25 mouse cellular contexts compared by ENCODE assay signal in genomic region chr8:94444480-94444879, GRCm38 (mm10). TPM values are rescaled to one million over a fixed set of nuclear protein-coding genes. Genes with fewer than 3 reads are reported as not detected.
DNase-seq lines count a peak whose midpoint lies in the region; ATAC-seq lines count a peak whose summit lies in the region.
"Had no signal": no experiment of that assay in that cellular context is flagged by ENCODE, and none has a peak within 500 bp of the region (broad histone marks: within the 10 kb centered on the region; RNA-seq: fewer than 3 reads in every experiment).

No protein-coding gene starts in this region.

- H3K27me3 ChIP-seq in hindbrain, embryonic 11.5 days (ENCODE audit: control insufficient read depth, insufficient read depth, low read length) = no peaks in the 10 kb centered on the region
- H3K27me3 ChIP-seq: embryonic facial prominence, embryonic 13.5 days; embryonic facial prominence, embryonic 15.5 days; forebrain, embryonic 12.5 days had no signal

- WGBS in hindbrain, embryonic 11.5 days = 71% methylated on average over 2 of the region's 2 CpGs

- H3K36me3 ChIP-seq in hindbrain, embryonic 11.5 days (ENCODE audit: control insufficient read depth, insufficient read depth, low read length) = no peaks in the 10 kb centered on the region
- H3K36me3 ChIP-seq: embryonic facial prominence, embryonic 13.5 days; embryonic facial prominence, embryonic 15.5 days; forebrain, embryonic 10.5 days; forebrain, embryonic 12.5 days; G1E had no signal

- peak; percentile 56 for DNase-seq in heart, adult 11 months
- DNase-seq in heart, postnatal 36 days = no peak
- peak; percentile 54 for DNase-seq in brain, adult 2 months (ENCODE audit: low read depth, low spot score)
- DNase-seq in hindbrain, embryonic 11.5 days (ENCODE audit: low spot score) = no peak
- DNase-seq in ovary, postnatal 36 days (ENCODE audit: low spot score) = no peak
- DNase-seq: adrenal gland, adult 8-10 months; adrenal gland, postnatal 14 days; adrenal gland, postnatal 36 days; cerebellum, adult 11 months; cerebellum, adult 18-20 months; cerebellum, adult 8-10 months; cerebellum, adult 9-11 months; cerebellum, postnatal 14 days; cerebellum, postnatal 36 days; embryo, embryonic 11 days had no signal

- no peak overlapping the region for H3K4me2 ChIP-seq in hindbrain, embryonic 11.5 days (replicated peaks; ENCODE audit: low read depth, low read length)
- H3K4me2 ChIP-seq: embryonic facial prominence, embryonic 13.5 days; embryonic facial prominence, embryonic 15.5 days; forebrain, embryonic 12.5 days had no signal

- H3K4me1 ChIP-seq in hindbrain, embryonic 11.5 days (replicated peaks; ENCODE audit: control insufficient read depth, insufficient read depth, low read length) = no peaks in the 10 kb centered on the region
- H3K4me1 ChIP-seq: embryonic facial prominence, embryonic 13.5 days; embryonic facial prominence, embryonic 15.5 days; forebrain, embryonic 10.5 days; forebrain, embryonic 12.5 days had no signal

- no peak overlapping the region for H3K9ac ChIP-seq in hindbrain, embryonic 11.5 days (ENCODE audit: low read depth, low read length)
- H3K9ac ChIP-seq: embryonic facial prominence, embryonic 13.5 days; embryonic facial prominence, embryonic 15.5 days; forebrain, embryonic 12.5 days had no signal

- no peak overlapping the region for H3K4me3 ChIP-seq in hindbrain, embryonic 11.5 days (ENCODE audit: low read depth, low read length)
- H3K4me3 ChIP-seq: embryonic facial prominence, embryonic 13.5 days; embryonic facial prominence, embryonic 15.5 days; erythroblast, embryonic 14.5 days; forebrain, embryonic 10.5 days; forebrain, embryonic 12.5 days had no signal

- no peaks in the 10 kb centered on the region for H3K9me3 ChIP-seq in hindbrain, embryonic 11.5 days (ENCODE audit: control insufficient read depth, low read length)
- H3K9me3 ChIP-seq: embryonic facial prominence, embryonic 13.5 days; embryonic facial prominence, embryonic 15.5 days; forebrain, embryonic 10.5 days; forebrain, embryonic 12.5 days; G1E had no signal

- ATAC-seq in hindbrain, embryonic 11.5 days (ENCODE audit: low FRiP score) = no peak
- ATAC-seq: activated CD4-positive, CD25-positive, alpha-beta regulatory T cell, adult 4 months; forebrain, embryonic 14.5 days; forebrain, embryonic 16.5 days; Patski had no signal

- intact Hi-C loops in heart, postnatal 36 days (cut with DNase I) = no loop called here

- H3K27ac ChIP-seq in hindbrain, embryonic 11.5 days (ENCODE audit: low read depth, low read length) = no peak overlapping the region
- H3K27ac ChIP-seq: embryonic facial prominence, embryonic 13.5 days; embryonic facial prominence, embryonic 15.5 days; forebrain, embryonic 10.5 days; forebrain, embryonic 12.5 days had no signal

RNA-seq across cellular contexts. Expression of gene Nlrc5, which starts 10.3 kb away (rescaled TPM):
- 1 to 10 TPM; 1.2 to 2.0 TPM for total RNA-seq in heart, postnatal 36 days (2021)
- polyA plus RNA-seq in hindbrain, embryonic 11.5 days (2014; fragmentation: Nextera tagmentation; extraction: Ambion mirVana) = 0.23 TPM in 1 of 2 replicates, not detected in the other

RNA-seq across cellular contexts. Expression of gene Herpud1, which starts 58.2 kb away (rescaled TPM):
- total RNA-seq in heart, postnatal 36 days (2021) = 100 to 1,000 TPM; 281 to 377 TPM
- polyA plus RNA-seq in hindbrain, embryonic 11.5 days (2014; fragmentation: Nextera tagmentation; extraction: Ambion mirVana) = 60.8 and 61.0 TPM in 2 replicates

Comparison
In these comparisons a context has a peak if more than half of its experiments do, and no peak if none do; other contexts are left out.
1. DNase-seq: peak in heart, adult 11 months (single experiment) and brain, adult 2 months (single experiment); none in heart, postnatal 36 days (0 of 2), hindbrain, embryonic 11.5 days (single experiment) and ovary, postnatal 36 days (single experiment).